Mouse (Mus musculus) gastrocnemius, adult 2 months (tissue): ENCODE measurements around the gene Stat1. TPM values are rescaled to one million over a fixed set of nuclear protein-coding genes. Genes with fewer than 3 reads are reported as not detected.

Experiments used
- DNase-seq: peaks from one replicate; pipeline ENCODE4 v3.0.0; 2022
- H3K27ac ChIP-seq: fragments of 200-600 bp; 2 replicates; pipeline ENCODE4 v1.8.1; 2022; ENCODE audit warnings: mild to moderate bottlenecking
- H3K4me3 ChIP-seq: fragments of 200-600 bp; 2 replicates; pipeline ENCODE4 v1.8.1; 2022; ENCODE audit warnings: mild to moderate bottlenecking, moderate library complexity
- CTCF ChIP-seq: fragments of 200-600 bp; IDR thresholded peaks from 2 replicates; pipeline ENCODE4 v1.8.1; 2022; ENCODE audit warnings: antibody characterized with exemption, mild to moderate bottlenecking, moderate library complexity
- intact Hi-C: fragments of 180-260 bp; cut with DNase I; formaldehyde crosslinking; loops from one replicate; pipeline ENCODE4 v1.15.1; 2025
- total RNA-seq, 2 experiments: library from RNA; stranded (reverse); gene quantifications; 2 replicates each; pipeline ENCODE4 v1.2.3; 2021

Gene Stat1
- total RNA-seq, 2 experiments from 2014 or later: 9.2 to 16.4 TPM

- Histone ChIP-seq H3K4me3 (no peak overlapping the region), H3K27ac (peak overlapping the region; percentile 54; the same call in 1 of the 2 replicates)
- intact Hi-C loops: no loop called here
- no peak for TF ChIP-seq CTCF
- DNase-seq: no peak
Measured at GRCm38 (mm10) chr1:52152936-52153335, 33.7 kb downstream of the Stat1 start.

- no peak for TF ChIP-seq CTCF
- Histone ChIP-seq H3K4me3 (no peak overlapping the region), H3K27ac (no peak overlapping the region; the same call in 1 of the 2 replicates)
- intact Hi-C loops: no loop called here
- peak; percentile 71 for DNase-seq
Measured at GRCm38 (mm10) chr1:52154890-52155289, 35.6 kb downstream of the Stat1 start.

- H3K27ac ChIP-seq: no peak overlapping the region
- intact Hi-C loops: no loop called here
- no peak for TF ChIP-seq CTCF
- H3K4me3 ChIP-seq: no peak overlapping the region
- no peak for DNase-seq
Measured at GRCm38 (mm10) chr1:52156351-52156750, 37.1 kb downstream of the Stat1 start.

GRCm38 (mm10) chr1:52158040-52158439 is 38.8 kb downstream of the Stat1 start:
- intact Hi-C loops: no loop called here
- Histone ChIP-seq H3K4me3 (peak overlapping the region; percentile 45), H3K27ac (peak overlapping the region; percentile 78)
- no peak for DNase-seq
- no peak for TF ChIP-seq CTCF

- intact Hi-C loops: no loop called here
- DNase-seq: peak; percentile 55
Measured at GRCm38 (mm10) chr1:52158490-52159381, 39.5 kb downstream of the Stat1 start.

GRCm38 (mm10) chr1:52161151-52161550 is 41.9 kb downstream of the Stat1 start:
- DNase-seq: no peak
- Histone ChIP-seq H3K27ac (no peak overlapping the region), H3K4me3 (no peak overlapping the region)
- intact Hi-C loops: no loop called here
- no peak for TF ChIP-seq CTCF

More at GRCm38 (mm10) chr1:52158490-52159381, 39.5 kb downstream of the Stat1 start:
- Histone ChIP-seq H3K4me3 (peak overlapping the region; percentile 45), H3K27ac (peak overlapping the region; percentile 78)
- no peak for TF ChIP-seq CTCF

GRCm38 (mm10) chr1:52163707-52164457 is 44.6 kb downstream of the Stat1 start:
- Histone ChIP-seq H3K4me3 (no peak overlapping the region), H3K27ac (no peak overlapping the region)
- intact Hi-C loops: no loop called here
- DNase-seq: no peak
- TF ChIP-seq CTCF: no peak

- intact Hi-C loops: no loop called here
- peak overlapping the region; percentile 54 for H3K4me3 ChIP-seq
Measured at GRCm38 (mm10) chr1:52166652-52167220, 47.5 kb downstream of the Stat1 start.

GRCm38 (mm10) chr1:52170057-52170456 is 50.8 kb downstream of the Stat1 start:
- Histone ChIP-seq H3K4me3 (no peak overlapping the region), H3K27ac (peak overlapping the region; percentile 31; the same call in 1 of the 2 replicates)
- TF ChIP-seq CTCF: peak; percentile 68
- intact Hi-C loops: no loop called here
- DNase-seq: peak; percentile 58

More at GRCm38 (mm10) chr1:52166652-52167220, 47.5 kb downstream of the Stat1 start:
- no peak for DNase-seq
- TF ChIP-seq CTCF: no peak
- peak overlapping the region; percentile 61 for H3K27ac ChIP-seq

GRCm38 (mm10) chr1:52170747-52171146 is 51.5 kb downstream of the Stat1 start:
- no peak for TF ChIP-seq CTCF
- no peak for DNase-seq
- Histone ChIP-seq H3K27ac (no peak overlapping the region), H3K4me3 (no peak overlapping the region)
- intact Hi-C loops: no loop called here

GRCm38 (mm10) chr1:52171271-52171670 is 52.0 kb downstream of the Stat1 start:
- H3K27ac ChIP-seq: no peak overlapping the region
- intact Hi-C loops: no loop called here
- no peak for DNase-seq
- no peak for TF ChIP-seq CTCF
- H3K4me3 ChIP-seq: no peak overlapping the region

GRCm38 (mm10) chr1:52175321-52175720 is 56.1 kb downstream of the Stat1 start:
- no peak for TF ChIP-seq CTCF
- Histone ChIP-seq H3K27ac (peak overlapping the region; percentile 71), H3K4me3 (peak overlapping the region; percentile 52)
- DNase-seq: no peak
- intact Hi-C loops: no loop called here
